Mouse (Mus musculus) mature B cell (primary cell): ENCODE measurements around the gene Eif2b3.

ENCODE experiments used
- in situ Hi-C: fragments of 300-500 bp; cut with MboI; formaldehyde crosslinking; loops from 2 replicates; pipeline ENCODE4 v1.14.3; 2019

Gene Eif2b3

GRCm38 (mm10) chr4:117019206-117020134, at the start of gene Eif2b3:
Gene Eif2b3, plus strand, starts transcription at chr4:117019402.
- in situ Hi-C loops: no loop called here

- in situ Hi-C loops: no loop called here
Measured at GRCm38 (mm10) chr4:116976503-116976902, 42.7 kb upstream of the Eif2b3 start.

DNA sequence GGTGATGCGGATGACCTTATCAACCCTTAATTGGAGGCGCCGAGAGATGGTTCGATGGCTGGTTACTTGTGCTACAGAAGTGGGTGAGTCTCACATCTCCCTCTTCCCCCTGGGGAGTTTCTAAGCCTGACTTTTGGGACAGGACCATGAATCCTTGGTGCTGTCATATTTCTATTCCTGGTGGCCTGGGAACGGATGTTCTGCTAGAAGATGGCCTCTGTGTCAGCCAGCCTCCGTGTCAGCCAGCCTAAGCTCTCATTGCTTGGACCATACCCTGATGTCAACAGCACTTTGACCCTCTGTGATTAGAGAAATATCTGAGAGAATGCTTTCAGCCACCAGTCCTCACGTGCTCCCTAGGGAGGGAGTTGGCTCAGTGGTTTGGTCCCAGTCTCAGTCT, 33.5 kb upstream of the Eif2b3 start:
- in situ Hi-C loops: loop anchor here (10.0 kb wide), 1 partner anchor 161 kb away; the partner anchor contains the start of gene Hpdl

DNA sequence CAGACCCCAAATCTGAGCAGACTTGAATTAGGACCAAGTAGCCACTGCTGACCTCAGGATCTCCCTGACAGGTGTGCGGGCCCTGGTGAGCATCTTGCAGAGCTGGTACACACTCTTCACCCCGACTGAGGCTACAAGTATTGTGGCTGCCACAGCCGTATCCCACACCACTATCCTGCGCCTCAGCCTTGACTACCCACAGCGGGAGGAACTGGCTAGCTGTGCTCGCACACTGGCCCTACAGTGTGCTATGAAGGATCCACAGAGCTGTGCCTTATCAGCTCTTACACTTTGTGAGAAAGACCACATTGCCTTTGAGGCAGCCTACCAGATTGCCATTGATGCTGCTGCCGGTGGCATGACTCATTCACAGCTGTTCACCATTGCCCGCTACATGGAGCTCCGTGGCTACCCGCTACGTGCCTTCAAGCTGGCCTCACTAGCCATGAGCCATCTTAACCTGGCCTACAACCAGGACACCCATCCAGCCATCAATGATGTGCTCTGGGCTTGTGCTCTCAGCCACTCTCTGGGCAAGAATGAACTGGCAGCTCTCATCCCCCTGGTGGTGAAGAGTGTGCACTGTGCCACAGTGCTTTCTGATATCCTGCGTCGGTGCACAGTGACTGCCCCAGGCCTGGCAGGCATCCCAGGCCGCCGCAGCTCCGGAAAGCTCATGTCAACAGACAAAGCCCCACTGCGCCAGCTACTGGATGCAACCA, 32.6 kb upstream of the Eif2b3 start:
- in situ Hi-C loops: loop anchor here (10.0 kb wide), 1 partner anchor 162 kb away; the partner anchor contains the start of gene Hpdl

- in situ Hi-C loops: loop anchor here (10.0 kb wide), 1 partner anchor 162 kb away; the partner anchor contains the start of gene Hpdl
Measured at GRCm38 (mm10) chr4:116987122-116987456, 32.1 kb upstream of the Eif2b3 start.

DNA sequence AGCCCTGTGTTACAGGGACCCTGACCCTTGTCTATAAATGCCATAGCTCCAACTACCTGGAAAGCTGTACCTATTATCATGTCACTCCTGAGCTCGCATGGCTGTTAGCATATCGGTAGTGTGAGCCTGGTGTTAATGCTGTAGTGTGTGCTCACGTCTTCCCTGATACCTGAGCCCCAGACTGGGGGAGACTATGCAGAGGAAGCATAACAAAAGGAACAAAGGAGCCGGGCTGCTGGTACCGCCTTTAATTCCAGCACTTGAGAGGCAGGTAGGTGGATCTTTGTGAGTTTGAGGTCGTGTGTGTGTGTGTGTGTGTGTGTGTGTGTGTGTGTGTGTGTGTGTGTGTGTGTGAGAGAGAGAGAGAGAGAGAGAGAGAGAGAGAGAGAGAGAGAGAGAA, 29.5 kb upstream of the Eif2b3 start:
- in situ Hi-C loops: loop anchor here (10.0 kb wide), 2 partner anchors 135 to 165 kb away; partner anchors contain the start of genes Btbd19, Hpdl and Tctex1d4

DNA sequence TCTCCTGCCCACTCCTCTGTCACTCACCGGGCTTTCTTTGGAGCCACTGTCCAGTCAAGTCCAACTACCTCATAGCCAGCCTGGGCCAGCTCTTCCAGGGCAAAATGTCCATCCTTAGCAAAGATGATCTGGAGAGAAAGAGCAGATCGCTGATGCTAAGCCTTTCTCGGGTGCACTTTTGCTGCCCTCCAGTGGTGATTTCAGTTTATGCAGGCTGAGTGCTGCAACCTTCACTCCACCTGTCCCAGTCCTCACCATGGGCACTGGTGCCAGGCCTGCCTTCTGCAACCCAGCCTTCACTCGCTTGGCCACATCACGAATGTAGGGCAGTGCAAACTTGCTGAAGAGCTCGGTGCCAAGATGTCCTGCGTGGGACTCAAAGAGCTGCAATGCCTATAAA, 27.8 kb upstream of the Eif2b3 start:
- in situ Hi-C loops: loop anchor here (10.0 kb wide), 1 partner anchor 133 kb away; the partner anchor contains the start of genes Btbd19 and Tctex1d4

GRCm38 (mm10) chr4:116993672-116994621, 25.3 kb upstream of the Eif2b3 start, which contains the start of gene Urod:
Gene Urod, minus strand, starts transcription at chr4:116994413.
- in situ Hi-C loops: loop anchor here (10.0 kb wide), 1 partner anchor 131 kb away; the partner anchor contains the start of genes Btbd19 and Tctex1d4

GRCm38 (mm10) chr4:116995131-116995797, 23.9 kb upstream of the Eif2b3 start, which contains the start of gene Hectd3:
Gene Hectd3, plus strand, starts transcription at chr4:116995317.
- in situ Hi-C loops: loop anchor here (10.0 kb wide), 1 partner anchor 130 kb away; the partner anchor contains the start of genes Btbd19 and Tctex1d4

GRCm38 (mm10) chr4:116995798-116996135, 23.4 kb upstream of the Eif2b3 start:
- in situ Hi-C loops: loop anchor here (10.0 kb wide), 1 partner anchor 129 kb away; the partner anchor contains the start of genes Btbd19 and Tctex1d4

DNA sequence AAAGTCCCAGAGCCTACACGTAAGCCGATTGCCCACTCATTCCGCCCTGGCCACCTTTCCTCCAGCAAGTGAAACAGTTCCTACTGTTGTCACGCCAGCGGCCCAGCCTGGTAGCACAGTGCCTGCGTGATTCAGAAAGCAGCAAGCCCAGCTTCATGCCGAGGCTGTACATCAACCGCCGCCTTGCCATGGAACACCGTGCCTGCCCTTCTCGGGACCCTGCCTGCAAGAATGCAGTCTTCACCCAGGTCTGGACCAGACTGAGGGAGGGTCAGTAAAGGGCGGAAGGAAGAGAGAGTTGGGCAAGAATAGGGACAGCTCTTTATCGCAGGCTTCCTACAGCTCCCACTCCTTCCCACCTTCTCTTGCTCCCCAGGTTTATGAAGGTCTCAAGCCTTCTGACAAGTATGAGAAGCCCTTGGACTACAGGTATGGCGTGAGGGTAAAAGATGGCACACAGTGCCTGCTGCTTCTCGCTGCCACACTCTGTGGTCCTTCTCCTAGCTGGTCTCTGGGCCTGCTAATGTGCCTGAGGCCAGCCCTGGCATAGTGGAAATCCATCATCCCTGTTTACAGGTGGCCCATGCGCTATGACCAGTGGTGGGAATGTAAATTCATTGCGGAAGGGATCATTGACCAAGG, 19.6 kb upstream of the Eif2b3 start:
- in situ Hi-C loops: loop anchor here (10.0 kb wide), 1 partner anchor 125 kb away; the partner anchor contains the start of genes Btbd19 and Tctex1d4

DNA sequence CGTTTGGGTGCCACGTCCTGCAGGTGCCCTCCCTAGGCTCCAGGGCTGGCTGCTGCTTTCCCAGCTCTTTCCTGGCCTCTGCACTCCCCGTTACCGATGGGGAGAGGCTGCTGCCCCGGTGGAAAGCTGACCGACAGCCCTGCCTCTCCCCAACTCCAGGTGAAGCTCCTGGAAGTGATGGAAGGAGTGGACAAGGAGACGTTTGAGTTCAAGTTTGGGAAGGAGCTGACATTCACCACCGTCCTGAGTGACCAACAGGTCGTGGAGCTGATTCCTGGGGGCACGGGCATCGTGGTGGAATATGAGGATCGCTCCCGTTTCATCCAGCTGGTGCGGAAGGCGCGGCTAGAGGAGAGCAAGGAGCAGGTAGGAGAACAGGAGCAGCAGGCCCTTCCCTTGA, 17.2 kb upstream of the Eif2b3 start:
- in situ Hi-C loops: no loop called here

DNA sequence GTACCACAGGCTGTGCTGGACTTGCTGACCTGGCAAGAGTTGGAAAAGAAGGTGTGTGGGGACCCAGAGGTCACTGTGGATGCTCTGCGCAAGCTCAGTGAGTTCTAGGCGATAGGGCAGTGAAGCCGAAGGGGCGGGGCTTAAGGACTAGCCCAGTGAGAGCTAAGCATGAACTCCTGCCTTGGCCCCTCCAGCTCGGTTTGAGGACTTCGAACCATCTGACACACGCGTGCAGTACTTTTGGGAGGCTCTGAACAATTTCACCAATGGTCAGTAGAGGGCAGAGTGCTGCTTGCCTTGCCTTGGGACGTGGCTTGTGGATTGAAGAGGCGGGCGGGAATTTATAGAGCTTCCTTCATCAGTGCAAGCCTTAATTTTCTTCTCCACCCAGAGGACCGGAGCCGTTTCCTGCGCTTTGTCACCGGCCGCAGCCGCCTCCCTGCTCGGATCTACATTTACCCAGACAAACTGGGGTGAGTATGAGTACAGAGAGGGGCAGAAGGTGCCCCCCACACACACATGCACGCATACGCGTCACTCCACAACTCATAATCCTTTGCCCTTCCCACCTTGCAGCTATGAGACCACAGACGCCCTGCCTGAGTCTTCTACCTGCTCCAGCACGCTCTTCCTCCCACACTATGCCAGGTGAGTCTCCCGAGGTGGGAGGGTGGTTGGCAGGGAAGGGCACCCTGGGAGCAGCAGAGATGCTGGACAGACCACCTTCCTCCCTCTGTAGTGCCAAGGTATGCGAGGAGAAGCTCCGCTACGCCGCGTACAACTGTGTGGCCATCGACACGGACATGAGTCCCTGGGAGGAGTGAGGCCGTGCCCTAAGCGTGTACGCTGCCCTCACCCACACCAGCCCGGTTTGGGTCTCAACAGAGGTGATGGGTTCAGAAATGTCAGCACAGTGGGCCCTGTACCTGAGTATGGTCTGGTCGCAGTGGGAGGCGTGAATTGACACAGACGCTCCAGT, 16.4 kb upstream of the Eif2b3 start:
- in situ Hi-C loops: no loop called here

GRCm38 (mm10) chr4:117004649-117005048, 14.6 kb upstream of the Eif2b3 start:
- in situ Hi-C loops: no loop called here

DNA sequence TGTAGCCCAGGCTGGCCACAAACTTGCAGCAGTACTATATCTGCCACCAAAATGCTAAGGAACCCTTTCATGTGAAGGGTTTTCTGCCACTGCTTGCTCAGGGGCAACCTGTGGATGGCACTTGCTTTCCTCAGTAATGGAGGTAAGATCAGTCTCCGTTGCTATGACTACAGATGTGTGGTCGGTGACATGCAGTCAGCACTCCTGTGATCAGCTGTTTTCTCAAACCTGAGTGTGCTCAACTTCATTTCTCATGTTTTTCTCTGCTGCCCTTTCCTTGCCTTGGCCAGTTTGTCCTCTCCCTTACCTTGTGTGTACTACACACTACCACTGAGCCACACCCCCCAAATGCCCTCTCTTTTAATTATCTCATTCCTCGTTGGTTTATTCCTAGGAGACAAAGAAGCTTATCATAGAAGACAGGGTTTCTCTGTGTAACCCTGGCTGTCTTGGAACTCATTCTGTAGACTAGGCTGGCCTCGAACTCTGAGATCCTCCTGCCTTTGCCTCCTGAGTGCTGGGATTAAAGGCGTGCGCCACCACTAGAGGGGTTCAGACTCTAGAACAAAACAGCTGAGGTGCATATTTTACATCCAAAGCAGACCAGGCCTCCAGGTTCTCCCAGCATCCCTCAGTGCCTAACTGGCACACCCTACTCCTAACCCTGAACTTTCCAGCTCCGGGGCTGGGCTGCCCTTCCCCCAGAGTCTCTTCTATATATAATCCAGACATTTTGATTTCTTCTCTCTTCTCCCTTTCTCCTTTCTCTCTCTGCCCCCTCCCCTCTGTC, 13.4 kb upstream of the Eif2b3 start:
- in situ Hi-C loops: no loop called here

GRCm38 (mm10) chr4:117007058-117007457, 12.1 kb upstream of the Eif2b3 start:
- in situ Hi-C loops: no loop called here

GRCm38 (mm10) chr4:117010231-117010630, 9.0 kb upstream of the Eif2b3 start:
- in situ Hi-C loops: no loop called here

DNA sequence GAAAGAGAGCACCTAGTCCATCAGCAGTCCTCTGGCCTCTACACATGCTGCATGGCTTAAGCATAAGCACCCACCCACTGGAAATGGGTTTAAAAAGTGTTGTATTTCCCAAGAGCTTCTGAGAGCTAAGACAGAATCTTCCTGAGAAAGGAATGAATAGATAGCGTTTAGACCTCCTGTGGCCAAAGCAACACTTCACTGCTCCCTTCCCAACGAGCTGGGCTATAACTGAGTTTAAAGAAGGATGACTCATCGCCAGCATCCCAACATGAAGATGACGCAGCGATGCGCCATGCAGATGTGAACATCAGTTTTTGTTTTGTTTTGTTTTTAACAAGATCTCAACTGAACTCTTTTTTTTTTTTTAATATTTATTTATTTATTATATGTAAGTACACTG, 5.6 kb upstream of the Eif2b3 start:
- in situ Hi-C loops: no loop called here
